Mouse (Mus musculus): ENCODE data around the gene Vwa3a. TPM values are rescaled to one million over a fixed set of nuclear protein-coding genes. Genes with fewer than 3 reads are reported as not detected.

Gene Vwa3a
- polyA plus RNA-seq, 1 experiment, result 11.2 TPM

GRCm38 (mm10) chr7:120746029-120746428, 6.9 kb downstream of the Vwa3a start:
- DNase-seq (ENCODE audit: extremely low spot score in 1 of 2, low spot score in 1 of 2), result no peak

- DNase-seq (ENCODE audit: extremely low spot score in 1 of 2, low spot score in 1 of 2), result no peak
Observed at GRCm38 (mm10) chr7:120746821-120747220, 7.7 kb downstream of the Vwa3a start.

GRCm38 (mm10) chr7:120748478-120748877, 9.4 kb downstream of the Vwa3a start:
- DNase-seq (ENCODE audit: extremely low spot score in 1 of 2, low spot score in 1 of 2), result no peak

GRCm38 (mm10) chr7:120751330-120751729, 12.2 kb downstream of the Vwa3a start:
- DNase-seq (ENCODE audit: extremely low spot score in 1 of 2, low spot score in 1 of 2), result no peak

- DNase-seq (ENCODE audit: extremely low spot score in 1 of 2, low spot score in 1 of 2), result peak in 1 of 2 experiments; percentile 68
Observed at GRCm38 (mm10) chr7:120751906-120752305, 12.8 kb downstream of the Vwa3a start.

DNA sequence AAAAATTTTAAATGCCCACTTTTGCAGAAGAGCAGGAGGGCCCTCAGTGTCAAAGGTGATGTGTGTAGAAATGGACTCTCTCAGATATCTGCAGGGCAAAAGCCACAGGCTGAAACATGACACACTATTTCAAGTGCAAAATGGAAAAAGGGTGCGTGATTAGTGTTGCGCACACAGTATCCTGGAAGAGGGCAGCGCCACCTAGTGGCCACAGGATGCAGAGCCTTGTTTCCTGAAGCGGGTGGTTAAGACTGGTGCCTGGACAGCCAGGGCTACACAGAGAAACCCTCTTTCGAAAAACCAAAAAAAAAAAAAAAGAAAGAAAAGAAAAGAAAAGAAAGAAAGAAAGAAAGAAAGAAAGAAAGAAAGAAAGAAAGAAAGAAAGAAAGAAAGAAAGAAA, 15.6 kb downstream of the Vwa3a start:
- DNase-seq (ENCODE audit: extremely low spot score in 1 of 2, low spot score in 1 of 2), result peak; percentile 51 to 90

- no peak for DNase-seq (ENCODE audit: extremely low spot score in 1 of 2, low spot score in 1 of 2)
Observed at GRCm38 (mm10) chr7:120767369-120767768, 28.3 kb downstream of the Vwa3a start.

- no peak for DNase-seq (ENCODE audit: extremely low spot score in 1 of 2, low spot score in 1 of 2)
Observed at GRCm38 (mm10) chr7:120771389-120771788, 32.3 kb downstream of the Vwa3a start.

GRCm38 (mm10) chr7:120778012-120778411, 38.9 kb downstream of the Vwa3a start:
- no peak for DNase-seq (ENCODE audit: extremely low spot score in 1 of 2, low spot score in 1 of 2)

DNA sequence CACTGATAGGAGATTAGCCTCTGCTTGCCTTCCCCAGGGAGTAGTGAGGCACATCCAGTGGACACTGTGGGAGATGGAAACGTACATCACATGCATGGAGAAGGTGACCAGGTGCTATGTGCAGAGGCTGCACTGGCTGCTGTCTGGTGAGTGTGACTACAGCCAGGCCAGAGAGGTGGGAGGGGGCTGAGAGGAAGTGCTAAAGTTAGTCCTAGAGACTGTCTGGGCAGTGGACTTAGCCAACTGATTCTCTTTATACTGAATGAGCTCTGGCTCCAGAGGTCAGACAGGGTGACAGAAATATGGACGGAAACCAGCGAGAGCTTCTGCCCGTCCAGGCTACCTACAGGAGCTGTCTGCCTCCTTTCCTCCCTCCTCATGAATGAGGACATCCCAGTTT, 56.4 kb downstream of the Vwa3a start:
- no peak for DNase-seq (ENCODE audit: extremely low spot score in 1 of 2, low spot score in 1 of 2)

DNA sequence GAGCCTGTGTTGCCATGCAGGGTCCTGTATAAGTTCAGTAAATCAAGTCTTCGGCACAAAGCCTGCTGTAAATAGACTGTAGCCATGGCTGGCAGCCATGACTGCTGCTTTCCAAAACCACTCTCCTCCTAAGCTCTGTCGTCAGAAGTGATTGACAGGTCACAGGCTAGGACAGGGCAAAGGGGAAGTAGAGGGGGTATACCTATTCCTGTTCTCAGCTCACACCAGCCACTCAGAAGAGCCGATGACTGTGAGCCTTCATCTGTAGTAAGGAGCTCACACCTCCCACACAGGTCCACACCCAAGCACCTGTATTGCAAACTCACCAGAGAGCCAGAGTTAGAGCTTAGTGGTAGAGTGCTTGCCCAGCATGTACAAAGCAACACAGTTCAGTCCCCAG, 57.3 kb downstream of the Vwa3a start:
- no peak for DNase-seq (ENCODE audit: extremely low spot score in 1 of 2, low spot score in 1 of 2)

- DNase-seq (ENCODE audit: extremely low spot score in 1 of 2, low spot score in 1 of 2), result peak in 1 of 2 experiments; percentile 21
Observed at GRCm38 (mm10) chr7:120803268-120803667, 64.2 kb downstream of the Vwa3a start.

DNA sequence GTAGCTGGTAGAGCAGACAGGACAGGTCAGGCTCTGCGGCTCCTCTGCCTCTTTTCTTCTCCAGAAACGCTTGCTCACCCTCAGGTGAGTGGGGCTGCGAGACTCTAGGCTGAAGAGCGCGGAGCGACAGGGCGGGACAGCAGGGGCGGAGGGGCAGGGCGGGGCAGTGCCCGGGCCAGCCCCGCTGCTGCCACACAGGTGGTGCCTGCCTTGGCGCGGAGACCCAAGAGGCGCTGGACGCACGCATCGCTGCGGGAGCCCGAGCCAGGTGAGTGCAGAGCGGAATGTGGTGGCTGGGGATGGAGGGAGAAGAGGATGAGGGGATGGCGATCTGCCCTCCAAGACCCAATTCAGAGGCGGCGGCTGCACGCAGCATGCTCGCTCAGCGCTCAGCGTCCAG, 70.6 kb downstream of the Vwa3a start:
- DNase-seq (ENCODE audit: extremely low spot score in 1 of 2, low spot score in 1 of 2), result no peak

- no peak for DNase-seq (ENCODE audit: extremely low spot score in 1 of 2, low spot score in 1 of 2)
Observed at GRCm38 (mm10) chr7:120811834-120812415, 72.8 kb downstream of the Vwa3a start, which contains the start of gene Gm5737. Gene Gm5737 (plus strand): TSS chr7:120812365.

GRCm38 (mm10) chr7:120817552-120817951, 78.4 kb downstream of the Vwa3a start:
- DNase-seq (ENCODE audit: extremely low spot score in 1 of 2, low spot score in 1 of 2), result no peak

DNA sequence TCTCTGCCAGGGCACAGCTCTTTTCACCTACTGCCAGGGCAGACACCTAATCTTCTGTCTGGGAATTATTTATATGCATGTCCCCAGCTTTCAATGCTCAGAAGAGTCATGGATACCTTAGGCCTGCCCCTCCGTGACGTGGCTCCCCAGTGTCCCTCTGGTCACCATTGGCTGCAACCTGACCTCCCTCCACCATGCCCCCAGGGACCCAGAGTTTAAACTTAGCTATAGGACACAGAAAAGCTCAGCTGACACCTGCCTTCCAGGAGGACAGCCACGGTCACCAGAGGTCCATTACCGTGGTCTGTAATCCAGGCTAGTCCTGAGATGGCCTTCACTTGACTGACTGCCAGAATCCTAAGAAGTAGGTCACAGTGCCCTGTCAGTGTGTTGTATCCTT, 80.3 kb downstream of the Vwa3a start:
- no peak for DNase-seq (ENCODE audit: extremely low spot score in 1 of 2, low spot score in 1 of 2)

GRCm38 (mm10) chr7:120823248-120823647, 84.1 kb downstream of the Vwa3a start:
- peak in 1 of 2 experiments; percentile 84 for DNase-seq (ENCODE audit: extremely low spot score in 1 of 2, low spot score in 1 of 2)

GRCm38 (mm10) chr7:120825097-120825496, 86.0 kb downstream of the Vwa3a start:
- peak in 1 of 2 experiments; percentile 70 for DNase-seq (ENCODE audit: extremely low spot score in 1 of 2, low spot score in 1 of 2)

GRCm38 (mm10) chr7:120826408-120826807, 87.3 kb downstream of the Vwa3a start:
- DNase-seq (ENCODE audit: extremely low spot score in 1 of 2, low spot score in 1 of 2), result no peak

DNA sequence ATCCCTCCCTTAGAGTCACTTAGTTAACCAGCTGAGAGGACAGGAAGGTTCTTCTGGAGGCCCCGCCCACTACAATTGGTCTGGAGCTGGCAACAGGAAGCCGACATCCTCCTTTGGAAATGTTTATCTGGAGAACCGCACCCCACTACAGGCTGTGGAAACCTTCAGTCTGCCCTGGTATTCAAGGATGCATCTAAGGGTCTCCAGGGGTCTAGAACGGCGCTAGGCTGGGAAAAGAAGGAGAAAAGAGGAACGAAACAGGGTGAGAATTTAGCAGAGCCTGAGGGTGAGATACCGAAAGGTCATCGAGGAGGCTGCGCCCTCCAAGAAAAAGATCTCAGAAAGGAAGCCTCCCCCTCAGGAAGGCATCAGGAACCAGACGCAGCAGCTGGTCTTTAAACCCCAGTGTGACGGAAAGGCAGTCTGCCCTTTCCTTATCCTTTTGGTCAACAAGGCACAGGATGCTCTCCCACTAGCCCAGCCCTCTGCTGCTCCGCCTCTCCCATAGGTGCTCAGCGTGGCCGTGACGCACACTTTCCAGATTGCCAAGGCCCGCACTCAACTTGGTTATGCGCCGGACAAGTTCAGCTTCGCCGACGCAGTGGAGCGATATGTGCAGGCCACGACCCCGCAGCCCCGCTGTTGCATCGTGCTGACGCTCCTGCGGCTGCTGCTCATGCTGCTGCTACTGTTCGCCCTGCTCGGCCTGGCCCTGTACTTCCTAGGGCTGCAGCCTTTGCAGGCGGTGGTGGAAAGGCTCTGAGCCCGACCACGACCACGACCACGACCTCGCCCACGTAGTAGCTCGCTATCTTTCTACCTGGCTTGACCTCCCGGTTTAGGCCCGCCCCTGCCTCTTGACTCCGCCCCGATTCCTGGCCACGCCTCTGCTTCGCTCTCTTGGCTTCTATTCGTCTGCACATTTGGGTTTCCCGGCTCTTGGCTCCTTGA, 91.6 kb downstream of the Vwa3a start:
- peak in 1 of 2 experiments; percentile 67 for DNase-seq (ENCODE audit: extremely low spot score in 1 of 2, low spot score in 1 of 2)

- no peak for DNase-seq (ENCODE audit: extremely low spot score in 1 of 2, low spot score in 1 of 2)
Observed at GRCm38 (mm10) chr7:120834426-120834825, 95.3 kb downstream of the Vwa3a start.
